Mouse (Mus musculus) olfactory bulb, adult 2 months (tissue): ENCODE measurements around the gene Gm17617.
A peak's percentile ranks its signal among the peaks of the same experiment; 100 is the strongest.

Source experiments
- CTCF ChIP-seq: fragments of 200-500 bp; IDR thresholded peaks from 2 replicates; pipeline ENCODE4 v1.5.1; 2012; ENCODE audit warnings: low read depth, mild to moderate bottlenecking, low read length, moderate library complexity; ENCODE audit not compliant: insufficient read depth
- POLR2A ChIP-seq: fragments of 200-500 bp; IDR thresholded peaks from 2 replicates; pipeline ENCODE4 v1.6.1; 2012; ENCODE audit warnings: mild to moderate bottlenecking, low read depth, low read length, moderate library complexity; ENCODE audit not compliant: insufficient read depth

DNA sequence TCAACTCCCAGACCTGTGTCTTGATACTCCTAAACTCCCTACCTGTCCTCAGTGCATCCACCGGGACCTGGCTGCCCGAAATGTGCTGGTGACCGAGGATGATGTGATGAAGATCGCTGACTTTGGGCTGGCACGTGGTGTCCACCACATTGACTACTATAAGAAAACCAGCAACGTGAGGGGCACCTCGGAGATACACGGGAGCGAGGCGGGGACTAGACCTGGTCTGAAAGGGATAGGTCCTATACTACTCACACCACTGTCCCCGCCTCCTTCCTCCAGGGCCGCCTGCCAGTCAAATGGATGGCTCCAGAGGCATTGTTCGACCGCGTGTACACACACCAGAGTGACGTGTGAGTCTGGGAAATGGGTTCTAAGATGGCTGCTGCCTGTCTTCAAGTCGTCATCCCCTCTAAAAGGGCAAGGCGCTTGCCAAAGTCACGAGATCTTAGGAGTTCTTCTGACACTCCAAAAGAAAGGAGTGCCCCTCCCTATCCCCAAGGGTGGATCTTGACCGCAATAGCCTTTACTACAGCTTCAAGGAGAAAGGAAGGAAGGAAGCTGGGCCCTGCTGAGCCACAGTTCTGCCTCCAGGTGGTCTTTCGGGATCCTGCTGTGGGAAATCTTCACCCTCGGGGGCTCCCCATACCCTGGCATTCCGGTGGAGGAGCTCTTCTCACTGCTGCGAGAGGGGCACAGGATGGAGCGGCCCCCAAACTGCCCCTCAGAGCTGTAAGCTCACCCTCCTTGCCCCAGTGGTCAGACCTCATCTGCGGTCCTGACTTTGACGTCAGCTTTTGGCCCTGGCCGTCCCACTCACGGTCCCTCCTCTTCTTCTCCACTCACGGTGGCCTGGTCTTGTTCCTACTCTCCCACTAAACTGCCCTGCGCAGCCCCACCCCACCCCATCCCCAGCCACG, 33.7 kb upstream of the Gm17617 start:
- TF ChIP-seq CTCF = no peak
- 0 out of 2 replicates have a peak, but pooled peaks have one; percentile 13 for TF ChIP-seq POLR2A
